Mouse (Mus musculus) heart, postnatal 25 days (tissue): ENCODE measurements at regions not wholly inside any gene's neighbourhood (a gene's known extent, or its start where the extent isn't known, plus 50 kb on each side); places are given as distances from the start of the nearest gene placed in this dataset.
"Not testable (repeated sequence)": the region's sequence is repeated elsewhere in the genome, so short reads cannot be mapped to it uniquely, and the experiment has no call there.

Experiments
- DNase-seq: peaks from one replicate; pipeline ENCODE4 v3.0.0; 2022; ENCODE audit warnings: low spot score
- intact Hi-C: fragments of 180-260 bp; cut with DNase I; formaldehyde crosslinking; loops from one replicate; pipeline ENCODE4 v1.15.1; 2025

GRCm38 (mm10) chr3:37827546-37827945 lies 103.3 kb upstream of the Gm5148 start:
- DNase-seq: no peak
- intact Hi-C loops: no loop called here

- no peak for DNase-seq
- intact Hi-C loops: no loop called here
Observed at GRCm38 (mm10) chr3:37825602-37826001, 101.3 kb upstream of the Gm5148 start.

GRCm38 (mm10) chr3:37824681-37825080 lies 100.4 kb upstream of the Gm5148 start:
- intact Hi-C loops: no loop called here
- no peak for DNase-seq

DNA sequence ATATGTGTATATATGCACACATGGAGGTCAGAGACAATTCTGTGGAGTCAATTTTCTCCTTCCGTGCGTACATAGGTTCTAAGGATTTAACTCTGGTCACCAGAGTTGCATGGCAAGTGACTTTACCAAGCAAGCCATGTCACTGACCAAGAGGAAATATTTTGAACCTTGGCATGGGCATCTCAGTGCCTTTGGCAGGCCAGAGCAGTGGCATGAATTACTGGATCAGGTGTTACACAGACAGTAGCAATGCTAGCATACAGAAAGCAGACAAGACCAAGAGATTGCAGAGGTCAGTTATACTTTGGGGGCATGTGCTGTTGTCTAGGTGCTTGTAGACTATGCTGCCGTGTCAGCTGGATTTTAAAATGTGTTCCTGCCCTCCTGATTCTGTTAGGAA lies 95.2 kb upstream of the Gm5148 start:
- intact Hi-C loops: no loop called here
- no peak for DNase-seq

GRCm38 (mm10) chr3:37817434-37817805 lies 93.1 kb upstream of the Gm5148 start:
- DNase-seq: no peak
- intact Hi-C loops: no loop called here

- no peak for DNase-seq
- intact Hi-C loops: no loop called here
Observed at GRCm38 (mm10) chr3:37816781-37817433, 92.6 kb upstream of the Gm5148 start.

GRCm38 (mm10) chr3:37815771-37816170 lies 91.5 kb upstream of the Gm5148 start:
- no peak for DNase-seq
- intact Hi-C loops: no loop called here

DNA sequence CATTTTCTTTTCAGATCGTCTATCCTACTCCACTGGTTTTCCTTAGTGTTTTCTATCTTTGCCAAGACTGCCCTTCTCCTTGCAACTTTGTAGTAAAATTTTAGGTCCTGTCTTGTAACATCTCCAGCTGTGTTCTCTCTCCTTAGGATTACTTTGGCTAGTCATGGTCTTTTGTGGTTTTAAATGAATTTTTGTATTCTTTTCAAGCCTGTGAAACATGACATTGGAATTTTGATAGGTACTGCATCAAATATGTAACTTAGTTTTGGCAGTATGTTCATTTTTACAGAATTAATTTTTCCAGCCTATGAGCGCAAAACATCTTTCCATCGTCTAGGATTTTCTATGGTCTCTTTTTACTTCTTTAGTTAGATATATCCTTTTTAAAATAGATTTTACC lies 88.6 kb upstream of the Gm5148 start:
- DNase-seq: no peak
- intact Hi-C loops: no loop called here

- intact Hi-C loops: no loop called here
- no peak for DNase-seq
Observed at GRCm38 (mm10) chr3:37811429-37811828, 87.1 kb upstream of the Gm5148 start.

- DNase-seq: peak; percentile 34
Observed at GRCm38 (mm10) chr3:37810763-37811162, 86.5 kb upstream of the Gm5148 start.

DNA sequence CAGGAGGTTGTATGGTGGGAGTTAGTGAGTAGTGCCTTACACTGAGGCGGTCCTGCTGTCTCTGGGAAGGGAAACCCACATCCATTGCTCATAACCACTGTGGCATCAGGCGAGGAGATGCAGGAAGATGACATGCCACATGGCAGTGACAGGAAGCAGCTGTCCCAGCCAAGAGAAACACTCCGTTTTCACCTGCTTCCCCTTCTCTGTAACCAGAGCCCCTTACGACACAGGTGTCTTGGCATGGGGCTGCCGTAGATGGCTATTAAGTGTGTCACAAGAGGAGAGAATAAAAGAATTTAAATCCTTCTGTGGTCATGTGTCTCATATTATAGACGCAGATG lies 81.5 kb upstream of the Gm5148 start:
- DNase-seq: no peak

More at GRCm38 (mm10) chr3:37810763-37811162, 86.5 kb upstream of the Gm5148 start:
- intact Hi-C loops: no loop called here

DNA sequence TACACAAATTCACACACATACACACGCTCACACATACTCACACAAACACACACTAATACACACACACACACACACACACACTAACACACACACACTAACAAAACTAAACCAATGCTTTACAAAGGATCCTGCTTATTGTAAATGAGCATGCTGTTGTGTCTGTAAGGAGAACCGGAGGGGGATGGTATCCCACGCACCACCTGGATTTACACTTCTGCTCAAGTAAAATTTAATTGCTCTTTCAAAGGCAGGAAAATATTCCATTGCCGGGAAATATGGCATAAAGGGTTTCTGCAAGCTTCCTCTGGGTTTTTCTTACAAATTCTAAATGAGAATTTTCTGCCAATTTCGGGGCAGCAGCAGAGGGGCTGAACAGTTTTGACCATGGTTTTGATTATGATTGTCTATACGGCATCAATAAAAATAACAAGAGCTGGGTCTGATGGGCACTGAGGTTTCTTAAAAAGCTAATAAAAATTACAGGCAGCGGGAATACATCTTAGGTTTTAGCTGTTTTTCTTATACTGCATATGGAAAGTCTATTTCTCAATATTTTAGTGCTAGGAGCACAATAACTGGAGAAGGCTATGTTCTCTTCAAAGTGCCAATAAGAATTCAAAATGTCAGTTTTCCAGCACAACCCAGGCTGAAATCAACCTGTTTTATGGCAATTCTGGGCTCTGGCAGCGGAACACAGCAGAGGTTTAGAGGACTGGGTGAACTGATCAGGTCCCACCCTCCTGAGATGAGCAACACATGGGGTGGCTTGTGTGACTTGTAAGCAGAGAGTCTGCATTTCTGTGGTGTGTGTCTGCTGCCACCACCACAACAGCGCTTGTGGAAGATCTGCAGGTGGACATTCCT lies 80.9 kb upstream of the Gm5148 start:
- intact Hi-C loops: no loop called here
- DNase-seq: no peak

More for the DNA sequence above, 81.5 kb upstream of the Gm5148 start:
- intact Hi-C loops: no loop called here

DNA sequence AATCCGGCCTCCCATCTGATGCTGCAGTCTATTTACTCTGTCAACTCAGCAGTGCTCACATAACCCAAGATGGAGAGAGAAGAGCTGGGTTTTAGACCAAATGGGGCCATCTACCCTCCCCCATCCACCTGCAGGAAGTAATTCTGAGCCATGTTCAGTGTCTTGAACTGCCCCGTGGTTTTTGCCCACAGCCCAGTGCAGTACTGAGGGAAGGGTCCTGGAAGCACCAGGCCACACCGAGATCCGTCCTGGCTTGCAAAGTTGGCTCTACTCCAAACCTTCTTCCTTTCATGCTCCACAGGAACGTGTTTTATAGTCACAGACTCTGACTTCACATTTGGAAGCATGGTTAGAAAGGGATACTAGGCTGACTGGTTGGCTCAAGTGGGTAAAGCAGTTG lies 80.0 kb upstream of the Gm5148 start:
- DNase-seq: no peak
- intact Hi-C loops: no loop called here

DNA sequence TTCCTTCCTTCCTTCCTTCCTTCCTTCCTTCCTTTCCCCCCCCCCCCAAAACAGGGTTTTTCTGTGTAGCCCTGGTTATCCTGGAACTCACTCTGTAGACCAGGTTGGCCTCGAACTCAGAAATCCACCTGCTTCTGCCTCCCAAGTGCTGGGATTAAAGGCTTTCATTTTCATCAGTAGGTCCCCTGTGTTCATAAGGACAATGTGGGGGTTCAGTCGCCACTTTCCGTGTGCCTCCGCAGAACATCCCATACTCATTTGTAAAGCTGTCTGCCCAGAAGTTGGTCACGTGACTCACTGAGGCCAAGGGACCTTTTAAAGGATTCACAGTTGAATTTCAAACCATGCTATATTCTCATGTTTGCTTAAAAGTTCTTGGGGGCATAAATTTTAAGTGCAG lies 79.5 kb upstream of the Gm5148 start:
- intact Hi-C loops, DNase-seq: not testable (repeated sequence)

- no peak for DNase-seq
- intact Hi-C loops: no loop called here
Observed at GRCm38 (mm10) chr3:37801551-37801950, 77.3 kb upstream of the Gm5148 start.

DNA sequence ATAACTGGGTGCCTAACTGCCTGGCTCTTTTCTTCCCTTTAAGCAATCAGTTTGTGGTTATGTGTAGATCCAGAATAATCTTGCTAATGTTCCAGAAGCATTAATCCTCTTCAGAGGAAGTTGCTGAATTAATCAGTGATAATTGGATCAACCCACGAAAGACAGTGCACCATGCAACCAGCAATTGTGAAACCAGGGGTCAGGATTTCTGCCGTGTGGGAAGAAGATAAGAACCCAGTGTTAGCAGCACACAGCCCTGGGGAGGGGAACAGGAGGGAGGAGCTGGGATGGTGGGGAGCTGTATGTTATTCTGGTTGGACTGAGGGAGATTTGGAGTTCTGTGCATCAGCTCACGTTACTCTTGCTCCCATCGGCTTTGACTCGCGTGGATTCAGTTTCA lies 75.5 kb upstream of the Gm5148 start:
- no peak for DNase-seq
- intact Hi-C loops: no loop called here

- no peak for DNase-seq
- intact Hi-C loops: no loop called here
Observed at GRCm38 (mm10) chr3:37789711-37790110, 65.4 kb upstream of the Gm5148 start.

DNA sequence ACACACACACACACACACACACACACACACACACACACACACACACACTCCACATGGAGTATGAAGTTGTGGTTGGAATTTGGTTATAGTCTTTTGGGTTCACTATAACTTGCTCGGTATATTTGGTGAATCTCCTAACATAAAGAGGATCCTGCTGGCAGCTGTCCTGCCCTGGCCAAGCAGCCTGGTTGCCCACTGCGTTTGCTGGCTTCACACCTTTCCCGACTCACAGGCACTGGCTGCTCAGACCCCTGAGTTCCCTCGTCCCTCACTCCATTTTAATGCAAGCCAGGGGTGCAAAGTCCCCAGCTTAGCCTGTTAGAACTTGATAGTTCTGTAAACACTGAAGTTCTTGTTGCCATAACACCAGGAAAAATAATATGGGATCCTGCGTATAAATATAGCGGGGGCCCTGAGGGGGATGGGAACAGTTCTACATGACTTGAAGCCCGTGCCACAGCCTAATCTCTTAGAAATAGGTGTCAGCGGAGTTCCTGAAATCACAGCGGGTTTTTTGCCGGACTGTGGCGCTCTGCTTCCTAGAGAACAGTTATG lies 64.9 kb upstream of the Gm5148 start:
- DNase-seq: no peak
- intact Hi-C loops: no loop called here

DNA sequence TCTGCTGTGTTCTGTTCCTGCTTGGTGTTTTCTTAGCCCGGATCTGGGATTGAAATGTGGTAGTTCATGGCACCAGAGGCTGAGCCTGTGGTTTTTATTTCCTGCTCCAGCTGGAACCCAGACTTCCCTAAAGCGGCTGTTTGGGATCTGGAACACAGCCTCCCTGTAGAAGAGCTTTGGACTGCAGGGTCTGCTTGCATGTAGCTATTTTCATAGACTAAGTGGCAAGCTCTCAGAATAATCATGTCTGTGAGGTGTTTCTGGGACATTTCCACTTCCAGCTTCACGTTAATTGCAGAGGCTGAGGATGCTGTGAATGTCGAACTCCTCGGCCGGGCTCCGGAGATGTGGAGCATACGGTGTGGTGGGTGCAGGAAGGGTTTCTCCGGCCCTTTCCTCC lies 64.1 kb upstream of the Gm5148 start:
- intact Hi-C loops: no loop called here
- DNase-seq: no peak

DNA sequence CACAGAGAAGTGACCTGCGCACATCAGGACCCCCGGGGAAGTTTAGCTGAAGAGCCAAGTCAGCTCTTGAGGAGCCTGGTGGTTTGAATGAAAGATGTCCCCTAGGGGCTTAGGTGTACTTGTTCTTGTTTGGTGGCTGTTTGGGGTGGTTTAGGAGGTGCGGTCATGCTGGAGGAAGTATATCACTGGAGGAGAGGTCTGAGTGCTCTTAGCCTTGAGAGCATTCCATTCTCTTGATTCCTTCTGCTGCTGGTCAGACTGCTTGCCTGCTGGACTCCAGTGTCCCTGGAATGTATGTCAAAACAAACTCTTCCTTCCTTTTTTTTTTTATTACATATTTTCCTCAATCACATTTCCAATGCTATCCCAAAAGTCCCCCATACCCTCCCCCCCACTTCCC lies 62.5 kb upstream of the Gm5148 start:
- DNase-seq: no peak
- intact Hi-C loops: no loop called here

DNA sequence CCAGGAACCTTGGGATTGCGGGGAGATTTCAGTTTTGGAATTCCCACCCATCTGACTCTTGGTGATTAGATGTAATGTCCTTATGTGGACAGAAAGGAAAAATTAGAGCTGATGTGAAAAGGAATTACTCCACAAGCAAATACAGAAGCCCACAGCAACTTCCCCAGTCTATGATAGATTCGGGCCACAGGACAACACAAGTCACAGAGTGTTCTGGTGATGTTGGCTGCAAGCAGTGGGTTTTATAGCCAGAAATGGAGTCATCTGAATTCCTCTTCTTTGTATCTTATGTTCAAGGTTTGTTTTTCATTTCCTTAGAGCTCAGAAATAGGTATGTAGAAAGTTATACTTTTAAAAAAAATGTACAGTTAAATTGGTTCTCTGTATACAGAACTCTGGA lies 56.8 kb upstream of the Gm5148 start:
- intact Hi-C loops: no loop called here
- no peak for DNase-seq
